Mouse (Mus musculus): Measurements from ENCODE around the gene Gm11042.

GRCm38 (mm10) chr12:74333706-74334105, 17.5 kb upstream of the Gm11042 start:
- no peak for TF ChIP-seq CTCF (IDR thresholded peaks at IDR 0.05; ENCODE audit: low read depth)
- no peak for TF ChIP-seq EP300 (IDR thresholded peaks at IDR 0.05; ENCODE audit: low read depth)

Data from heart, postnatal 0 days (tissue).